Mouse (Mus musculus): ENCODE data around the gene Manba. TPM values are rescaled to one million over a fixed set of nuclear protein-coding genes. Genes with fewer than 3 reads are reported as not detected.

The Manba gene
- total RNA-seq, 2 experiments from 2014 or later: 28.0 to 29.0 TPM

DNA sequence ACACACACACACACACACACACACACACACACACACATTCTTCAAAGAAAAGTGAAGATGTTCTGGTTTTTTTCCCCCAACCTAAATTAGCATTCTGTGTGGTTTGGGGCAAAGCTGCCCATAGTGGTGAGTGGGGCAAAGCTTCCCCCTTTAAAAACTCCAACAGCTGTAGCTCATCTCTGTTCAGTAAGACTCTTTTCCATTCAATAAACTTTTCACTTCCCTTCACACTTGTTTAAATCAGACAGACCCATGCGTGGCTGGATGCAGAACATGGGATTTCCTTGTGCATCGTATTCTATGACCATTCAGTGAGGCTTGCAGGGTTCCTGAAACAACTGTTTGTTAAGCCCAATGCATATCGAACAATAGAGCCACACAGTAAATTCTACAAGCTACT, 129.0 kb downstream of the Manba start:
- ATAC-seq (ENCODE audit: poor library complexity, severe bottlenecking): no peak

DNA sequence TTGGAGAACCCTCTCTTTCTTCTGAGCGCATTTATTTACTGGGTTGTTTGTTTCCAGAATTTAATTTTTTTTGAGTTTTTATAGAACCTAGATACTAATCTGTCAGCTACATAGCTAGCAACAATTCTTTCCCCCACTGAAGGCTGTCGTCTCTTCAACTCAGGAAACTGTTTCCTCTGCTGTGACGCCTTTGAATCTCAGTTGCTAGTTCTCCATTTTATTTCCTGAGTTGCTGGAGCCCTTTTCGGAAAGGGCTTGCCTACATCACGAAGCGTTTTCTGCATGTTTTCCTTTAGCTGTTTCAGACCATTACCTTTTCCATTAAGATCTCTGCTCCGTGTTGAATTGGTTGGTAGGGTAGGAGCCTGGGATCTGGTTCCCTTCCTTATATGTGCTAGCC, 131.3 kb downstream of the Manba start:
- peak; percentile 70 for ATAC-seq (ENCODE audit: poor library complexity, severe bottlenecking)

Other genes with a start within 250 kb of the Manba start
- gene Bdh2, start 204.4 kb upstream of the Manba start, total RNA-seq (2015): not detected in 2 replicates
- gene Bdh2, start 204.4 kb upstream of the Manba start, total RNA-seq (2017): not detected in 2 replicates
- gene Slc9b2, start 177.9 kb upstream of the Manba start, total RNA-seq (2015): not detected in 2 replicates
- not detected in 2 replicates for gene Slc9b2, start 177.9 kb upstream of the Manba start, total RNA-seq (2017)
- not detected in 2 replicates for gene Slc9b1, start 137.6 kb upstream of the Manba start, total RNA-seq (2015)
- not detected in 2 replicates for gene Slc9b1, start 137.6 kb upstream of the Manba start, total RNA-seq (2017)
- 51.2 and 52.0 TPM in 2 replicates for gene Cisd2, start 61.7 kb upstream of the Manba start, total RNA-seq (2015)
- gene Cisd2, start 61.7 kb upstream of the Manba start, total RNA-seq (2017): 25.0 and 27.9 TPM in 2 replicates
- gene Ube2d3, start 47.5 kb upstream of the Manba start, total RNA-seq (2015): 591 and 690 TPM in 2 replicates
- gene Ube2d3, start 47.5 kb upstream of the Manba start, total RNA-seq (2017): 864 and 938 TPM in 2 replicates
- 104 and 105 TPM in 2 replicates for gene Nfkb1, start 205.9 kb downstream of the Manba start, total RNA-seq (2015)
- gene Nfkb1, start 205.9 kb downstream of the Manba start, total RNA-seq (2017): 181 and 183 TPM in 2 replicates

Measured in megakaryocyte, adult 5-6 weeks (primary cell).